Mouse (Mus musculus): ENCODE measurements around the gene Dtd1. TPM values are rescaled to one million over a fixed set of nuclear protein-coding genes. Genes with fewer than 3 reads are reported as not detected.

Dtd1 gene
- total and polyA plus RNA-seq, 3 experiments: 32.5 to 36.0 TPM; not detected in 1

- Histone ChIP-seq H3K4me1 (ENCODE audit: control insufficient read depth in 1 of 2, insufficient read depth in 2 of 2, low read length in 2 of 2) (no peaks in the 10 kb centered on the region), H3K9ac (ENCODE audit: control insufficient read depth, low read depth, low read length, poor library complexity, severe bottlenecking) (no peak overlapping the region), H3K4me3 (ENCODE audit: control insufficient read depth in 1 of 2, insufficient read depth in 1 of 2, low read depth in 2 of 2, low read length in 2 of 2) (no peak overlapping the region), H3K27me3 (ENCODE audit: control insufficient read depth in 1 of 2, insufficient read depth in 2 of 2, low read length in 2 of 2) (no peaks in the 10 kb centered on the region), H3K79me2 (ENCODE audit: control insufficient read depth, insufficient read depth, low read length, poor library complexity) (no peaks in the 10 kb centered on the region), H3K9me3 (replicated peaks; ENCODE audit: insufficient read depth, low read length) (no peaks in the 10 kb centered on the region), H3K27ac (ENCODE audit: control insufficient read depth, low read depth, low read length) (no peak overlapping the region), H3K36me3 (ENCODE audit: control insufficient read depth in 1 of 2, insufficient read depth in 2 of 2, low read length in 2 of 2) (no peaks in the 10 kb centered on the region)
- DNase-seq (ENCODE audit: low read depth, low spot score): no peak
- TF ChIP-seq HCFC1 (IDR thresholded peaks at IDR 0.05; ENCODE audit: low read depth, low read length) (no peak), USF1 (IDR thresholded peaks at IDR 0.05; ENCODE audit: low read depth, low read length) (no peak)
Observed at GRCm38 (mm10) chr2:144668507-144668906, 68.8 kb downstream of the Dtd1 start.

- no peak for TF ChIP-seq ZMIZ1 (IDR thresholded peaks at IDR 0.05; ENCODE audit: low read depth, low read length)
- no peak for TF ChIP-seq MAZ (IDR thresholded peaks at IDR 0.05; ENCODE audit: low read depth, low read length)
- TF ChIP-seq MAFK (IDR thresholded peaks at IDR 0.05; ENCODE audit: borderline replicate concordance, low read depth, low read length): no peak
- no peak for TF ChIP-seq KAT2A (conservative IDR thresholded peaks at IDR 0.05; ENCODE audit: low read depth, low read length)
- TF ChIP-seq RAD21 (IDR thresholded peaks at IDR 0.05; ENCODE audit: low read depth, low read length): no peak
- no peak for TF ChIP-seq TAL1 (IDR thresholded peaks at IDR 0.05; ENCODE audit: low read length)
- TF ChIP-seq CTCF (IDR thresholded peaks at IDR 0.05 in 2 of 3, conservative IDR thresholded peaks at IDR 0.05 in 1 of 3; ENCODE audit: control insufficient read depth in 1 of 3, insufficient read depth in 1 of 3, low read depth in 2 of 3, low read length in 3 of 3, poor library complexity in 1 of 3, severe bottlenecking in 1 of 3): no peak
- no peak for TF ChIP-seq JUND (IDR thresholded peaks at IDR 0.05; ENCODE audit: low read depth, low read length)
- TF ChIP-seq POLR2AphosphoS5 (IDR thresholded peaks at IDR 0.05; ENCODE audit: borderline replicate concordance, low read depth, low read length): no peak
- no peak for TF ChIP-seq MEF2A (IDR thresholded peaks at IDR 0.05; ENCODE audit: extremely low read depth, insufficient replicate concordance, low read depth, low read length, poor library complexity, severe bottlenecking)
- H3K27ac ChIP-seq (ENCODE audit: control insufficient read depth, low read depth, low read length): no peak overlapping the region
- H3K9ac ChIP-seq (ENCODE audit: control insufficient read depth, low read depth, low read length, poor library complexity, severe bottlenecking): no peak overlapping the region
- H3K4me3 ChIP-seq (ENCODE audit: control insufficient read depth in 1 of 2, insufficient read depth in 1 of 2, low read depth in 2 of 2, low read length in 2 of 2): no peak overlapping the region
- H3K79me2 ChIP-seq (ENCODE audit: control insufficient read depth, insufficient read depth, low read length, poor library complexity): no peaks in the 10 kb centered on the region
- no peaks in the 10 kb centered on the region for H3K36me3 ChIP-seq (ENCODE audit: control insufficient read depth in 1 of 2, insufficient read depth in 2 of 2, low read length in 2 of 2)
- no peaks in the 10 kb centered on the region for H3K27me3 ChIP-seq (ENCODE audit: control insufficient read depth in 1 of 2, insufficient read depth in 2 of 2, low read length in 2 of 2)
- no peaks in the 10 kb centered on the region for H3K4me1 ChIP-seq (ENCODE audit: control insufficient read depth in 1 of 2, insufficient read depth in 2 of 2, low read length in 2 of 2)
- DNase-seq (ENCODE audit: low read depth, low spot score): no peak
- H3K9me3 ChIP-seq (replicated peaks; ENCODE audit: insufficient read depth, low read length): no peaks in the 10 kb centered on the region
Observed at GRCm38 (mm10) chr2:144670289-144670930, 70.7 kb downstream of the Dtd1 start.

- no peaks in the 10 kb centered on the region for H3K4me1 ChIP-seq (ENCODE audit: control insufficient read depth in 1 of 2, insufficient read depth in 2 of 2, low read length in 2 of 2)
- H3K27me3 ChIP-seq (ENCODE audit: control insufficient read depth in 1 of 2, insufficient read depth in 2 of 2, low read length in 2 of 2): no peaks in the 10 kb centered on the region
- no peak overlapping the region for H3K27ac ChIP-seq (ENCODE audit: control insufficient read depth, low read depth, low read length)
- H3K4me3 ChIP-seq (ENCODE audit: control insufficient read depth in 1 of 2, insufficient read depth in 1 of 2, low read depth in 2 of 2, low read length in 2 of 2): no peak overlapping the region
- no peak for DNase-seq (ENCODE audit: low read depth, low spot score)
- H3K9ac ChIP-seq (ENCODE audit: control insufficient read depth, low read depth, low read length, poor library complexity, severe bottlenecking): no peak overlapping the region
- H3K36me3 ChIP-seq (ENCODE audit: control insufficient read depth in 1 of 2, insufficient read depth in 2 of 2, low read length in 2 of 2): no peaks in the 10 kb centered on the region
- H3K79me2 ChIP-seq (ENCODE audit: control insufficient read depth, insufficient read depth, low read length, poor library complexity): no peaks in the 10 kb centered on the region
- H3K9me3 ChIP-seq (replicated peaks; ENCODE audit: insufficient read depth, low read length): no peaks in the 10 kb centered on the region
- TF ChIP-seq MEF2A (IDR thresholded peaks at IDR 0.05; ENCODE audit: extremely low read depth, insufficient replicate concordance, low read depth, low read length, poor library complexity, severe bottlenecking) (no peak), NELFE (IDR thresholded peaks at IDR 0.05; ENCODE audit: low read depth, low read length) (no peak), EP300 (IDR thresholded peaks at IDR 0.05; ENCODE audit: low read depth in 1 of 2, low read length in 2 of 2) (no peak), BHLHE40 (IDR thresholded peaks at IDR 0.05; ENCODE audit: borderline replicate concordance, low read depth, low read length) (no peak), ZC3H11A (IDR thresholded peaks at IDR 0.05; ENCODE audit: low read depth, low read length) (no peak), USF1 (IDR thresholded peaks at IDR 0.05; ENCODE audit: low read depth, low read length) (no peak), JUND (IDR thresholded peaks at IDR 0.05; ENCODE audit: low read depth, low read length) (no peak), GABPA (IDR thresholded peaks at IDR 0.05; ENCODE audit: low read depth, low read length) (no peak), TCF12 (IDR thresholded peaks at IDR 0.05; ENCODE audit: low read depth, low read length) (no peak), MAZ (IDR thresholded peaks at IDR 0.05; ENCODE audit: low read depth, low read length) (no peak), MYB (IDR thresholded peaks at IDR 0.05; ENCODE audit: low read depth, low read length) (no peak), E2F4 (IDR thresholded peaks at IDR 0.05; ENCODE audit: borderline replicate concordance, low read depth, low read length) (no peak), RAD21 (IDR thresholded peaks at IDR 0.05; ENCODE audit: low read depth, low read length) (no peak), MAX (IDR thresholded peaks at IDR 0.05; ENCODE audit: low read length) (no peak), CHD2 (IDR thresholded peaks at IDR 0.05; ENCODE audit: low read length) (no peak), MAFK (IDR thresholded peaks at IDR 0.05; ENCODE audit: borderline replicate concordance, low read depth, low read length) (no peak), UBTF (IDR thresholded peaks at IDR 0.05; ENCODE audit: borderline replicate concordance, insufficient read depth, low read depth, low read length) (no peak), ETS1 (IDR thresholded peaks at IDR 0.05; ENCODE audit: low read depth, low read length) (no peak)
Observed at GRCm38 (mm10) chr2:144672397-144672796, 72.7 kb downstream of the Dtd1 start.

Measured in MEL (cell line).